Mouse (Mus musculus): Measurements from ENCODE around the gene Anxa9. TPM values are rescaled to one million over a fixed set of nuclear protein-coding genes. Genes with fewer than 3 reads are reported as not detected.

Gene Anxa9
- polyA plus RNA-seq, 1 experiment: 2.7 TPM

DNA sequence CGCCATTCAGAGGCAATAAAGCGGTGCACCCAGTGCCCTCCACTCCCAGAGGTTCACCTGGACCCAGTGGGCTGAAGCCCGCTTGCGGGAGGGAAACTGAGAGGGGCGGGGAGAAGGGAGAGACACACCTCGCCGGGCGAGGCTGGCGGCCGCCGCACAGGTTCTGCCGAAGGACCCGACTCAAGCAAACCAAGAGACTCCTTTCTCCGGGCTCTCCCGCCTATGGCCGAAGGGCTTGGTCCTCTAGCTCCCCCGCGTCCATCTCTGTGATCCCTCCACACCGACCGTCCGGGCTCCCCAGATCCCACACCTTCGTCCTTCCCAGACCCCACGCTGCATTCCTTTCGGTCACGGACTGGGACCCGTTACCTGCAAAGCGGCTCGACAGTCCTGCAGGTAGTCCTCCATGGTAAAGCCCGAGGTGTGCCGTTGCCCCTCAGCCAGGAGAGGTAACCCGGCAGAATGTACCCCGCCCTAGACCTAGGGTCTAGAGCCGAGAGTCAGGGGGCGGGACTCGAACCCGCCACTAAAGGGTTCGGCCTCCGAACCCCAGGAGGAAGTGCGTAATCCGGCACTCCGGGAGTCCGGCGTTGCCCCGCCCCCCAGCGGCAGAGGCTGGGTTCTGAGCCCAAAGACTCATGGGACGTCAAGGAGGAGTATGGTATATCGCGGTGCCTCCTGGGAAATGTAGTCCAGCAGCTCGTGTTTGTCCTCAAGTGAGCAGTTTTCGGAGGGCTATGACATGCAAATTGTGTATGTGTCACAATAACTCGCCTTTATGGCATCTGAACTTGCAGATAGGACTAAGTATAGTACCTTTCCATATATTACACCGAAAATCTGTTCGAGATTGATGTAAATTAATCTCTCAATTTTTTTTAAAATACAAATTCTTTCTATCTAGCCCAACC lies 25.5 kb downstream of the Anxa9 start, which contains the start of the genes Mindy1 and Prune1:
TSS of gene Mindy1 (plus strand) at position 130 of the 911 bp plus-strand sequence.
TSS of gene Prune1 (minus strand) at position 861 of the 911 bp plus-strand sequence.
- no peaks in the 10 kb centered on the region for H3K36me3 ChIP-seq (ENCODE audit: control insufficient read depth, insufficient read depth, low read length)
- under 1% methylated on average over 53 of the region's 53 CpGs for WGBS

DNA sequence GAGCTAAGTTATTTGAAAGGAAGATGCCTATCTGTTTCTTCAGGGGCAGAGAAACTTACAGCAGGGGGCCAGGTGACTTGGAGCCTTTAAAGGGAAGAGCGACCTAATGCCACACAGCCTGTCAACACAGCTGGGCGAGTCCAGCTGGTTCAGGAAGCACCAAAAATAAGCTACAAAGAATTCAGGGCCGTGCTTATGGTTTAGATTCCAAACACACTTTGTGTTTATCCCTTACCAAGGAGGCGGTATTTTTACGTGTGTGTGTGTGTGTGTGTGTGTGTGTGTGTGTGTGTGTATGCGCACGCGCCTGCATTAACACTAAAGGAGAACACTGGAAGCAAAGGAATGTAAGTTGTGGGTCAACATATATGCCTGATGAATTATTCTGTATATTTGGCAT lies 26.2 kb downstream of the Anxa9 start:
- H3K27me3 ChIP-seq (ENCODE audit: control insufficient read depth, insufficient read depth, low read length): no peaks in the 10 kb centered on the region
- H3K4me1 ChIP-seq (ENCODE audit: control insufficient read depth, insufficient read depth, insufficient read length): no peaks in the 10 kb centered on the region; the same call in 1 of the 2 replicates
- no peak for DNase-seq (ENCODE audit: low read depth in 1 of 2, low spot score in 2 of 2)
- peak overlapping the region; percentile 9; the same call in 1 of the 2 replicates for H3K4me3 ChIP-seq (ENCODE audit: extremely low read depth, insufficient read depth, insufficient read length)
- no peak for TF ChIP-seq POLR2A (IDR thresholded peaks at IDR 0.05; ENCODE audit: low read depth, low read length)
- no peak for TF ChIP-seq CTCF (IDR thresholded peaks at IDR 0.05; ENCODE audit: extremely low read depth, insufficient read depth, insufficient read length, insufficient replicate concordance)
- H3K27ac ChIP-seq (ENCODE audit: insufficient read depth, low read length): peak overlapping the region; percentile 44
- no peaks in the 10 kb centered on the region for H3K36me3 ChIP-seq (ENCODE audit: control insufficient read depth, insufficient read depth, low read length)
- WGBS: 13% methylated on average over 8 of the region's 8 CpGs

More for the DNA sequence above, 25.5 kb downstream of the Anxa9 start, which contains the start of the genes Mindy1 and Prune1:
- Histone ChIP-seq H3K4me3 (ENCODE audit: extremely low read depth, insufficient read depth, insufficient read length) (peak within 1 kb of the TSS; percentile 82), H3K4me1 (ENCODE audit: control insufficient read depth, insufficient read depth, insufficient read length) (no peaks in the 10 kb centered on the region; the same call in 1 of the 2 replicates), H3K27ac (ENCODE audit: insufficient read depth, low read length) (peak within 1 kb of the TSS; percentile 94), H3K27me3 (ENCODE audit: control insufficient read depth, insufficient read depth, low read length) (no peaks in the 10 kb centered on the region)
- TF ChIP-seq POLR2A (IDR thresholded peaks at IDR 0.05; ENCODE audit: low read depth, low read length) (no peak), CTCF (IDR thresholded peaks at IDR 0.05; ENCODE audit: extremely low read depth, insufficient read depth, insufficient read length, insufficient replicate concordance) (no peak)
- peak; percentile 96 to 99 for DNase-seq (ENCODE audit: low read depth in 1 of 2, low spot score in 2 of 2)

DNA sequence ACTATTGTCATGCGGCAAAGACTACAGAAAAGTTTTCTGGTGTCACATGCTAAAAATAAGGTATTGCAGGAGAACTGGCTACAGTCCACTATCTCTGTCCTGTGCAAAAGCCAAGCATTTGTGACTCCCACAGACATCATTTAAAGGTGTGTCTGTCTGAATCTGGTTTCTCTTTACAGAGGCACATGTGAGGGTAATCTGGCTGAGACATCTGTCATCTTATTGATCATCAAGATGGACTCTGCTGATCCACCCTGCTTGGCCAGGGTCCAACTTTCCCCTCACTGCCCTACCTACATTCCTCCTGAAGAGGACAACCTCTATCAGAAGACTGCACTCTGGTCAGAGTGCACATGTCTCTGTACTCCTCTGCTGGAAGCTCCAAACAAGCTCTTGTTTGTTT lies 29.8 kb downstream of the Anxa9 start:
- no peak overlapping the region for H3K4me3 ChIP-seq (ENCODE audit: extremely low read depth, insufficient read depth, insufficient read length)
- no peak overlapping the region for H3K27ac ChIP-seq (ENCODE audit: insufficient read depth, low read length)
- 78% methylated on average over 1 of the region's 1 CpGs for WGBS
- H3K27me3 ChIP-seq (ENCODE audit: control insufficient read depth, insufficient read depth, low read length): no peaks in the 10 kb centered on the region
- no peaks in the 10 kb centered on the region for H3K36me3 ChIP-seq (ENCODE audit: control insufficient read depth, insufficient read depth, low read length)
- H3K4me1 ChIP-seq (ENCODE audit: control insufficient read depth, insufficient read depth, insufficient read length): no peaks in the 10 kb centered on the region; the same call in 1 of the 2 replicates
- DNase-seq (ENCODE audit: low read depth in 1 of 2, low spot score in 2 of 2): no peak
- TF ChIP-seq POLR2A (IDR thresholded peaks at IDR 0.05; ENCODE audit: low read depth, low read length): no peak

DNA sequence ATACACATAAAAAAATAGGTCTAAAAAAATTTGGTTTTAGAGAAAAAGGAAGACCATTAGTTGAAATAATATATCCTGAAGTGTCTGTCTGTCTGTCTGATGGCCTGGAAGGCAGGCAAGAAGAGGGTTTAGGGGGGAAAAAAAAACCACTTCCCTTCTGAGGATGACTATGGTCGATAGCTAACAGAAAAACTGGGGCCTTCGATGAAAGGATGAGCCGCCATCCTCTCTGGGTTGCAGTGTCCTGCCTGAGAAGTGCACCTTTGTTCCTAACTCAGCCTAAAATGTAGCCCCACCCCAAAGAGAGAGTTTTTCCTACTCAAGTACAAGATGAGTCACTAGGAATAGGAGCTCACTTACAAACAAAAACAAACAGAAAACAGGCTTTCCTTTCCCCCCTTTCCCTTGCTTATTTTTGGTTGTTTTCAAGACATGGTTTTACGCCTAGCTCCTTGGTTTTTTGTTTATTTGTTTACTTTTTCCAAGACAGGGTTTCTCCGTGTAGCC lies 30.5 kb downstream of the Anxa9 start:
- WGBS: 50% methylated on average over 5 of the region's 5 CpGs
- Histone ChIP-seq H3K27ac (ENCODE audit: insufficient read depth, low read length) (no peak overlapping the region), H3K4me1 (ENCODE audit: control insufficient read depth, insufficient read depth, insufficient read length) (no peaks in the 10 kb centered on the region; the same call in 1 of the 2 replicates), H3K4me3 (ENCODE audit: extremely low read depth, insufficient read depth, insufficient read length) (no peak overlapping the region), H3K27me3 (ENCODE audit: control insufficient read depth, insufficient read depth, low read length) (no peaks in the 10 kb centered on the region), H3K36me3 (ENCODE audit: control insufficient read depth, insufficient read depth, low read length) (no peaks in the 10 kb centered on the region)
- DNase-seq (ENCODE audit: low read depth in 1 of 2, low spot score in 2 of 2): no peak
- TF ChIP-seq CTCF (IDR thresholded peaks at IDR 0.05; ENCODE audit: extremely low read depth, insufficient read depth, insufficient read length, insufficient replicate concordance) (no peak), POLR2A (IDR thresholded peaks at IDR 0.05; ENCODE audit: low read depth, low read length) (no peak)

DNA sequence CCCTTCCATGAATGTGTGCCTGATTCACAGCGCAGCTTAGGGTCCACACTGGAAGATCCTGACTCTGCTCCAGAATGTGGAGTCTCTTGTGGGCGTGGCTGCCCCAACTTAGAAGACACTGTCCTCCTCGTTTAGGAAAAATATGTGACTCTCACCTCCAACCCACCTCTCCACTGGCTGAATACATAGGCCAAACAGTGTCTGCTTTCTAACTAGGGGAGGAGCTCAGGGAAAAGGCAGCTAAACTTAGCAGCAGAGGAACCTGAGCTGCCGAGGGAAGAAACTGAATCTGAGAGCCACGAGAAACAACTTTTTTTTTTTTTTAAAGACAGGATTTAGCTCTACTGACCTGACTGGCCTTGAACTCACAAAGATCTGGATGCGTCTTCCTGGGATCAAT lies 31.8 kb downstream of the Anxa9 start:
- DNase-seq (ENCODE audit: low read depth in 1 of 2, low spot score in 2 of 2): no peak
- Histone ChIP-seq H3K27me3 (ENCODE audit: control insufficient read depth, insufficient read depth, low read length) (no peaks in the 10 kb centered on the region), H3K4me1 (ENCODE audit: control insufficient read depth, insufficient read depth, insufficient read length) (no peaks in the 10 kb centered on the region), H3K4me3 (ENCODE audit: extremely low read depth, insufficient read depth, insufficient read length) (no peak overlapping the region), H3K36me3 (ENCODE audit: control insufficient read depth, insufficient read depth, low read length) (no peaks in the 10 kb centered on the region), H3K27ac (ENCODE audit: insufficient read depth, low read length) (no peak overlapping the region)
- WGBS: 59% methylated on average over 6 of the region's 6 CpGs
- no peak for TF ChIP-seq CTCF (IDR thresholded peaks at IDR 0.05; ENCODE audit: extremely low read depth, insufficient read depth, insufficient read length, insufficient replicate concordance)

DNA sequence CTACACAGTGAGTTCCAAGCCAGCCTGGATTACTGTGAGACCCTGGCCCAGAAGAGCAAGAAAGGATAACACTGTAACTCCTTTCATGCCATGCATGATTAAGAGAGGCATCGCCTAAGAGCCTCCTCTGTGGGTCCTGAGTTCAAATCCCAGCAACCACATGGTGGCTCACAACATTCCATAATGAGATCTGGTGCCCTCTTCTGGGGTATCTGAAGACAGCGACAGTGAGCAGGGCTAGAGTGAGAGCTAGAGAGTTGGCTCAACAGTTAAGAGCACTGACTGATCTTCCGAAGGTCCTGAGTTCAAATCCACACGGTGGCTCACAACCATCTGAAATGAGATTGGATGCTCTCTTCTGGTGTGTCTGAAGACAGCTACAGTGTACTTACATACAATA lies 32.5 kb downstream of the Anxa9 start:
- Histone ChIP-seq H3K4me1 (ENCODE audit: control insufficient read depth, insufficient read depth, insufficient read length) (no peaks in the 10 kb centered on the region), H3K4me3 (ENCODE audit: extremely low read depth, insufficient read depth, insufficient read length) (no peak overlapping the region), H3K27me3 (ENCODE audit: control insufficient read depth, insufficient read depth, low read length) (no peaks in the 10 kb centered on the region), H3K36me3 (ENCODE audit: control insufficient read depth, insufficient read depth, low read length) (peaks cover 2% of the 10 kb centered on the region; the same call in 1 of the 2 replicates), H3K27ac (ENCODE audit: insufficient read depth, low read length) (no peak overlapping the region)
- TF ChIP-seq CTCF (IDR thresholded peaks at IDR 0.05; ENCODE audit: extremely low read depth, insufficient read depth, insufficient read length, insufficient replicate concordance) (no peak), POLR2A (IDR thresholded peaks at IDR 0.05; ENCODE audit: low read depth, low read length) (no peak)
- WGBS: 95% methylated on average over 4 of the region's 4 CpGs
- DNase-seq (ENCODE audit: low read depth in 1 of 2, low spot score in 2 of 2): no peak

Measured in spleen, adult 2 months (tissue).